Mouse (Mus musculus) hindbrain, embryonic 11.5 days (tissue): ENCODE results near the gene Lipa. TPM values are rescaled to one million over a fixed set of nuclear protein-coding genes. Genes with fewer than 3 reads are reported as not detected.

Experiments
- ATAC-seq: fragments of 200-750 bp; cut with Nextera tagmentation; 2 replicates; pipeline ENCODE4 v1.8.0; 2017; ENCODE audit warnings: mild to moderate bottlenecking, moderate TSS enrichment, moderate library complexity; ENCODE audit not compliant: low FRiP score
- DNase-seq: peaks from one replicate; pipeline ENCODE4 v3.0.0-alpha.2; 2015; ENCODE audit warnings: low spot score
- H3K27ac ChIP-seq: fragments of 300-500 bp; sonication (generic); 2 replicates; pipeline ENCODE4 v1.5.1; 2014; ENCODE audit warnings: mild to moderate bottlenecking, low read depth, low read length
- H3K27me3 ChIP-seq: fragments of 300-500 bp; sonication (generic); 2 replicates; pipeline ENCODE4 v1.6.1; 2014; ENCODE audit warnings: mild to moderate bottlenecking, low read length, moderate library complexity, mixed read lengths; ENCODE audit not compliant: control insufficient read depth, insufficient read depth
- H3K36me3 ChIP-seq: fragments of 300-500 bp; sonication (generic); 2 replicates; pipeline ENCODE4 v1.6.1; 2014; ENCODE audit warnings: mild to moderate bottlenecking, low read length, moderate library complexity, mixed read lengths; ENCODE audit not compliant: control insufficient read depth, insufficient read depth
- H3K4me1 ChIP-seq: fragments of 300-500 bp; sonication (generic); replicated peaks from 2 replicates; pipeline ENCODE4 v1.6.1; 2014; ENCODE audit warnings: low read length, mixed read lengths; ENCODE audit not compliant: control insufficient read depth, insufficient read depth
- H3K4me2 ChIP-seq: fragments of 300-500 bp; sonication (generic); replicated peaks from 2 replicates; pipeline ENCODE4 v1.6.1; 2014; ENCODE audit warnings: mild to moderate bottlenecking, low read depth, low read length
- H3K4me3 ChIP-seq: fragments of 300-500 bp; sonication (generic); 2 replicates; pipeline ENCODE4 v1.5.1; 2014; ENCODE audit warnings: low read depth, low read length
- H3K9ac ChIP-seq: fragments of 300-500 bp; sonication (generic); 2 replicates; pipeline ENCODE4 v1.6.1; 2014; ENCODE audit warnings: low read depth, low read length
- H3K9me3 ChIP-seq: fragments of 300-500 bp; sonication (generic); 2 replicates; pipeline ENCODE4 v1.6.1; 2016; ENCODE audit warnings: low read length; ENCODE audit not compliant: control insufficient read depth
- WGBS: fragments of 180-500 bp; shearing (Covaris S2); extraction: QIAGEN DNeasy Blood & Tissue Kit; methylation state at CpG from one replicate; pipeline ENCODE4 v1.1.7; 2014; 5-methylcytosine and 5-hydroxymethylcytosine counted together
- polyA plus RNA-seq: library from polyadenylated mRNA; unstranded; fragments of >200 nt; fragmentation: Nextera tagmentation; extraction: Ambion mirVana; gene quantifications from 2 replicates; pipeline ENCODE4 v1.2.1, GENCODE M21; 2014

The Lipa gene
- polyA plus RNA-seq, 1 experiment from 2014 or later: 27.3 TPM

DNA sequence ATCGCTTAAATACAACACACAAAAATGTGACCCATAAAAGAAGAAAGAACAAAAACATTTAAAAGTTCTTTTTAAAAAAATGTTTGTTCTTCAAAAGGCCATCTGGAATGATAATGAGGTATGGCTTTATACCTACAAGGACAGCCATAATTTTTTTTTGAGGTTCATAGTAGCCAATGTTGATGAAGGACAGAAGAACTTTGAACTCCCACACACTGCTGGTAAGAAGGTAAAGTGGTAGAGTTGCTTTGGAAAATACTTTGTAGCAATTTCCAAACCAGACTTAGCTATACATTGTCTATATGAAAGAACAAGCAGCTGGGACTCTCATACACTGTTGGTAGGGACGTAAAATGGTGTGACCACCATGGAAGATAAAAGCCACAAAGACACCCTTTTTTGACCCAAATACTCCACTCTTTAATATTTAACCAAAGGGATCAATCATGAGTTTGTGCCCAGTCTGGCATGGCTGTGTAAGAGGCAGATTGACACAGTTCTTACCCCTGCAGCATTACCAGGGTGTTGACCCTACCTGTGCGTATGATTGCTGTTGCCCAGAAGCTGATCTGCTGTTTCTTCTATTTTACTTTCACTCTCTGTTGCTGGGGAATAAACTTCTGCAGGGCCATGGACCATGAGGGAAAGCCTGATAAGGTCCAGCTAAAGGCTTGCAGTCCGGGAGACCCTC, 4.9 kb upstream of the Lipa start:
- Histone ChIP-seq H3K27me3 (no peaks in the 10 kb centered on the region), H3K9me3 (no peaks in the 10 kb centered on the region), H3K4me3 (no peak overlapping the region), H3K9ac (no peak overlapping the region), H3K27ac (no peak overlapping the region), H3K4me2 (no peak overlapping the region), H3K36me3 (no peaks in the 10 kb centered on the region), H3K4me1 (no peaks in the 10 kb centered on the region)
- WGBS: 94% methylated on average over 4 of the region's 4 CpGs
- ATAC-seq: no peak
- DNase-seq: no peak

DNA sequence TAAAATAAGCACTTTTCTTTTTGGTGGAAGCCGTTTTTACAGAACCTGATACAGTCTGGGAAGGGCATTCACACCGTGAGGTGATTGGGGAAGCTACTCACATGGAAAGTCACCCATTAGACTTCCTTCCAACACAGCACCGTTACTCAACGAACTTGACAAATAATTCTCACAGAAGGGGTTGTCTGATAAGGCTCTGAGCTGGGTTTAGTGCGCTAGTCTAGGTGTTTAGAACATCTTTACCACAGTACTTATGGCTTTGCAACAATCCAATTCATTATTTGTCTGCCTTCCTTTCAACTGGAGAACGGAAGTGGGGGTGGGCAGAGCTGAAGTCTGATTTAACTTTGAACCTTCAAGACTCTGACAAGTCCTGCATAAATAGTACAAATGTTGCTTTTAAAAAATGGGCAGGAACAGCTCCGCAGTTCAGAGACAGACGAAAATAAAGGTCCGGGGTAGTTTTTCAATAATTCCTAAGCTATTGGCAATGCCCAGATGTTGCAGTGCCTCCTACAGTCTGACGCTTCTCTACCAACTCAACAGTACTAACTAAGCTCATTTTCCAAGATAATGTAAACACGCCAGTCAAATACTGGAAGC, 852 bp downstream of the Lipa start:
- H3K27ac ChIP-seq: no peak overlapping the region
- ATAC-seq: no peak
- peak; percentile 2 for DNase-seq

DNA sequence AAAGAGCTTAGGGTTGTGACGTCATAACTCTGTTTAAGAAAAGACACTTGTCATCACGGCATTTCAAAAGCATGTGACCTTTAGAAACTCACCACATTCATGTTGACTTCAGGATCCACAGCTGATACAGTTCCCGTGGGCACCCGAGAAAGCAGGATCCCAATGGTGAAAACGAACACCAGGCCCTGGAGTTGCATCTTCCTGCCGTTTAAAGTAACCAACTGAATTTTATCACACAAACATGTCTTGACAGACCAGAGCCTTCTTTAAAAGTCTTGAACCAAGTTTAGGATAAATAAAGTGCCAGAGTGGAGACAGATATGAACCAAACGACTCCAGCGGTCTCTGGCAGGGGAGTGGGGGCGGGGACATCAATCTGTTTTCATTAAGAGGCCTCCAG, 2.6 kb downstream of the Lipa start:
- Histone ChIP-seq H3K27me3 (no peaks in the 10 kb centered on the region), H3K36me3 (no peaks in the 10 kb centered on the region), H3K4me1 (no peaks in the 10 kb centered on the region), H3K27ac (no peak overlapping the region), H3K4me3 (no peak overlapping the region), H3K9ac (no peak overlapping the region), H3K4me2 (no peak overlapping the region), H3K9me3 (no peaks in the 10 kb centered on the region)
- ATAC-seq: no peak
- WGBS: 64% methylated on average over 9 of the region's 9 CpGs
- no peak for DNase-seq

More for the DNA sequence above, 852 bp downstream of the Lipa start:
- H3K4me2 ChIP-seq: peak overlapping the region; percentile 85
- 42% methylated on average over 11 of the region's 11 CpGs for WGBS
- peak overlapping the region; percentile 63 for H3K9ac ChIP-seq
- peak overlapping the region; percentile 57 for H3K4me3 ChIP-seq
- H3K27me3 ChIP-seq: no peaks in the 10 kb centered on the region
- H3K36me3 ChIP-seq: no peaks in the 10 kb centered on the region
- no peaks in the 10 kb centered on the region for H3K9me3 ChIP-seq
- H3K4me1 ChIP-seq: no peaks in the 10 kb centered on the region

DNA sequence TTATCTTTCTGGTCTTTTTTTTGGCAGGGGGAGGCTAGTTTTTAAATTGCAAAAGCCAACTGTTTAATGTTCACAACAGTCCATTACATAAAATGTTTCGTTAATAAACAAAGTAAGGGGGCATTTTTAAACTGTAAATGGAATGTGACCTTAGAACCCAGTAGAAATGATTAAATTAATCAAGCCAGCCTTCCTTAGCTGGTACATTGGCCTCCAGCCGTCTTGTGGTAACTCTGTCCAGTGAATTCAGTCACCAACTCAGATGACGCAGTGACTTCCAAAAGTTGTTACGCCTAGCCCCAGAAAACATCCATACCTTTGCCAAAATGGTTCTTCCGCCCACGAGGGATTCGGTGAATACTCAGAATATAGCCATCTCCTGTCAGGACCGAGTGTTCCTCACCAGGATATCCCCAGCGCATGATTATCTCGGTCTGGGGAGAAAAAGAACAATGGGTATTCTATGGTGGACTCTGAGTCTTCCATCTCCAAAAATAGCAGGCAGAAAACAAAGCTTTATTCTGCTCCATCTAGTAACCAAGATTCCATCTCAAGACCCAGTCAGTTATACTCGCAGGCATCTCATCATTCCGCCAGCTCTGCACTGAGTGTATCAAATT, 4.1 kb downstream of the Lipa start:
- H3K9ac ChIP-seq: no peak overlapping the region
- ATAC-seq (no peak), DNase-seq (no peak)
- no peaks in the 10 kb centered on the region for H3K9me3 ChIP-seq
- no peak overlapping the region for H3K4me2 ChIP-seq
- no peak overlapping the region for H3K27ac ChIP-seq
- H3K27me3 ChIP-seq: no peaks in the 10 kb centered on the region
- H3K4me3 ChIP-seq: no peak overlapping the region
- H3K36me3 ChIP-seq: no peaks in the 10 kb centered on the region
- 79% methylated on average over 12 of the region's 12 CpGs for WGBS
- H3K4me1 ChIP-seq: no peaks in the 10 kb centered on the region

DNA sequence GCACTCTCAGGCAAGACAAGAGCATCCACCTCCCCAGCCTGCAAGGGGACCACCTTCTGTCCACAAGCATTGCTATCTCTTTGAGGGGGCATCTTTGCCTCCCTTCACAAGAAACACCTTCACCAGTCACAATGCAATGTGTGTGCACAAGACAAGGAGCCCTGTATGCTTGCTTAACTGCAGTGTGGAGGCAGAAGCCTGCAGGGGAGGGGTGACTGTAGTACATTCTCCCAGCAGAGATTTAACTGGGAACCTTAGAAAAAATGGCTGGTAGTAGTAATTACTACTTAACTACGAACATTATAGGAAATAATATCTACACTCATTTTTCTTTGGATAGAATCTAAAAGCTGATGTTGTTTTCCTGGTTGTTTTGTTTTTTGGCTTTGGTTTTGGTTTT, 5.3 kb downstream of the Lipa start:
- Histone ChIP-seq H3K36me3 (no peaks in the 10 kb centered on the region), H3K4me3 (no peak overlapping the region), H3K27ac (no peak overlapping the region), H3K27me3 (no peaks in the 10 kb centered on the region), H3K4me2 (no peak overlapping the region), H3K9ac (no peak overlapping the region), H3K4me1 (no peaks in the 10 kb centered on the region), H3K9me3 (no peaks in the 10 kb centered on the region)
- 95% methylated on average over 1 of the region's 1 CpGs for WGBS
- no peak for DNase-seq
- ATAC-seq: no peak

DNA sequence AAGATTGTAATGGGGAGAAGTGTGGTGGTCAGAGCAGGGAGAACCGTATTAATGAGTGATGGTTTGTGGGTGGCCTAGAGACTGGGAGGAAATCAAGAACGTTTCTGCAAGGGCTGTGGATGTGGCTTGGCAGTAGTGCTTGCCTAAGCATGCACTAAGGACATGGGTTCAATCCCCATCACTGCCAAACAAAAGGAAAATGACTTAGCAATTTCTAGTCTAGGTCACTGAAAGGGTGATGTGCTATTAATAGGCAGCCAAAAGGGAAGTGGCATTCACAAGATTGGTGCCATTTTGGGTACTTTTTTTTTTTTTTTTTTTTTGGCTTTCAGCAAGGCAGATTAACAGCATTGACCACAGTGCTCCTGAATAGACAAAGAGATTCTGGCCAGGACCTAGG, 5.9 kb downstream of the Lipa start:
- Histone ChIP-seq H3K9me3 (no peaks in the 10 kb centered on the region), H3K36me3 (no peaks in the 10 kb centered on the region), H3K27me3 (no peaks in the 10 kb centered on the region), H3K4me2 (no peak overlapping the region), H3K4me3 (no peak overlapping the region), H3K27ac (no peak overlapping the region), H3K9ac (no peak overlapping the region), H3K4me1 (no peaks in the 10 kb centered on the region)
- DNase-seq (no peak), ATAC-seq (no peak)
- WGBS: 73% methylated on average over 2 of the region's 2 CpGs

DNA sequence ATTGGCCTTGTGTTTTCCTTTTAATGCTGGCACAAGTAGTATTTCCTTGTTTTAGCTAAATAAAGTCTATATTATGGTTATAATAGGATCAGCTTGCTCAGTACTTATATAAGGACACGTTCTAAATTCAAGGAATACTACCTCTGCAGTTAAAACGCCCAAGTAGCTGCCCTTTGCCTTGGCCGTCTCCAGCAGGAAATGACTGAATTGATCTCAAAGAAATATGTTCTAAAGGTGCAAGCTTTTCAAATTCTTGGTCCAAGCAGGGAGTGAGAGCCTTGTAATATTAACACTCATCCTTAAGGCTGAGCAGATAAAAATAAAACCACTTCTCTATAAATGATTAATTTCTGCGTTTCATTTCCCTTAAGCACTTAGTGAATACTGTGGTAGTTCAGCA, 7.2 kb downstream of the Lipa start:
- 86% methylated on average over 4 of the region's 4 CpGs for WGBS
- Histone ChIP-seq H3K9me3 (no peaks in the 10 kb centered on the region), H3K4me1 (no peaks in the 10 kb centered on the region), H3K36me3 (no peaks in the 10 kb centered on the region), H3K27me3 (no peaks in the 10 kb centered on the region), H3K27ac (no peak overlapping the region), H3K4me3 (no peak overlapping the region), H3K4me2 (no peak overlapping the region), H3K9ac (no peak overlapping the region)
- ATAC-seq: no peak
- no peak for DNase-seq

DNA sequence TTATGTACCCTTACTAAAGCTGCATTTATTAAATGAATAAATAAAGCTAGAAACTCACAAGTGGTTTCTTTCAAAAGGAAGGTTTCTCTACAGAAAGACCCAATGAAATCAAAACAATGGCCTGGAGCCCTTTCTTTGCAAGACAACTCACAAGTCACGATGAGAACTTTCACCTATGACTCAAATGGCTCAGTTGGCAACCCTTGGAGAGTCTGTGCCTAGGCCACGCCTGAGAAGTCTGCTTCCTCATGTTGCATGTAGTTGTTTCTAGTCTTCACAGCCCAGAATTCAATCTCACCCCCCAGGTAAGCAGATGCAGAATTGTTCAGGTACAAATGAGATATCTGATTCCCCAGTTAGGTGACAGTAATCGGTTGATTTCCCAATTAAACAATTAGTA, 7.6 kb downstream of the Lipa start:
- ATAC-seq: no peak
- Histone ChIP-seq H3K4me3 (no peak overlapping the region), H3K36me3 (no peaks in the 10 kb centered on the region), H3K27me3 (no peaks in the 10 kb centered on the region), H3K4me2 (no peak overlapping the region), H3K4me1 (no peaks in the 10 kb centered on the region), H3K27ac (no peak overlapping the region), H3K9ac (no peak overlapping the region), H3K9me3 (no peaks in the 10 kb centered on the region)
- WGBS: 90% methylated on average over 3 of the region's 3 CpGs
- no peak for DNase-seq

DNA sequence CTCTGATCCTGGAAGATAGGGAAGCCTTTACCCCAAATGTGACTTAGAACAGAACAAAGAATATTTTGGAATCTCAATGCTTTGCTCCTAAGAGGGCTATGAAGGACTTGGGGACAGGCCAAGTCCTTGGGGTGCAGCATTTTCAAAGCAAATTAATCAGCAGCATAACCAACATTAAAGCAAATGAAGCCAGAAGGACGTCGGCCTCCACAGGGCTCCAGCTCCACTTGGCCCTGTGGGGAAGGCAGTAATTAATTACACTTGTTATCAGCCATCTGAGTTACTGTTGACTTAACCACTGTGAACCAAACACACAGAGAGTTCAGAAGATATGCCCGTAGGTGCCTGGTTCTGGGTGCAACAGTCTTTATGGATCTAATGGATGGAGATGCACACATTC, 8.5 kb downstream of the Lipa start:
- Histone ChIP-seq H3K9me3 (no peaks in the 10 kb centered on the region), H3K27ac (no peak overlapping the region), H3K36me3 (no peaks in the 10 kb centered on the region), H3K4me3 (no peak overlapping the region), H3K4me1 (no peaks in the 10 kb centered on the region), H3K4me2 (no peak overlapping the region), H3K9ac (no peak overlapping the region), H3K27me3 (no peaks in the 10 kb centered on the region)
- no peak for DNase-seq
- ATAC-seq: no peak
- 70% methylated on average over 3 of the region's 3 CpGs for WGBS
